ENCODE assay signal across 18 mouse cellular contexts in genomic region chr12:107932140-107932539, GRCm38 (mm10).
DNase-seq lines count a peak whose midpoint lies in the region; ATAC-seq lines count a peak whose summit lies in the region.
"Had no signal": no experiment of that assay in that cellular context is flagged by ENCODE, and none has a peak within 500 bp of the region (broad histone marks: within the 10 kb centered on the region; RNA-seq: fewer than 3 reads in every experiment).

No protein-coding gene starts in this region.

- no peaks in the 10 kb centered on the region for H3K36me3 ChIP-seq in embryonic facial prominence, embryonic 13.5 days
- peaks cover 13% of the 10 kb centered on the region for H3K36me3 ChIP-seq in embryonic facial prominence, embryonic 10.5 days (replicated peaks)
- no peaks in the 10 kb centered on the region for H3K36me3 ChIP-seq in midbrain, embryonic 12.5 days
- no peaks in the 10 kb centered on the region for H3K36me3 ChIP-seq in midbrain, embryonic 15.5 days (replicated peaks)
- H3K36me3 ChIP-seq in forebrain, embryonic 12.5 days (replicated peaks) = no peaks in the 10 kb centered on the region
- no peaks in the 10 kb centered on the region for H3K36me3 ChIP-seq in limb, embryonic 13.5 days
- H3K36me3 ChIP-seq: G1E; heart, embryonic 12.5 days had no signal

- no peaks in the 10 kb centered on the region for H3K9me3 ChIP-seq in embryonic facial prominence, embryonic 13.5 days
- no peaks in the 10 kb centered on the region for H3K9me3 ChIP-seq in embryonic facial prominence, embryonic 10.5 days
- no peaks in the 10 kb centered on the region for H3K9me3 ChIP-seq in midbrain, embryonic 12.5 days
- no peaks in the 10 kb centered on the region for H3K9me3 ChIP-seq in midbrain, embryonic 15.5 days
- no peaks in the 10 kb centered on the region for H3K9me3 ChIP-seq in forebrain, embryonic 12.5 days
- H3K9me3 ChIP-seq in limb, embryonic 13.5 days = no peaks in the 10 kb centered on the region
- H3K9me3 ChIP-seq: heart, embryonic 12.5 days had no signal

- WGBS in embryonic facial prominence, embryonic 13.5 days = 57% methylated on average over 12 of the region's 12 CpGs
- 71% methylated on average over 12 of the region's 12 CpGs for WGBS in embryonic facial prominence, embryonic 10.5 days
- WGBS in midbrain, embryonic 12.5 days = 42% methylated on average over 12 of the region's 12 CpGs
- 31% methylated on average over 12 of the region's 12 CpGs for WGBS in midbrain, embryonic 15.5 days
- 18% methylated on average over 12 of the region's 12 CpGs for WGBS in forebrain, embryonic 12.5 days
- 43% methylated on average over 12 of the region's 12 CpGs for WGBS in limb, embryonic 13.5 days

- ATAC-seq in embryonic facial prominence, embryonic 13.5 days (ENCODE audit: insufficient number of reproducible peaks, insufficient read depth, low FRiP score, low TSS enrichment, low read depth) = no peak
- no peak for ATAC-seq in midbrain, embryonic 12.5 days (ENCODE audit: low FRiP score, low read depth)
- no peak for ATAC-seq in midbrain, embryonic 15.5 days (replicated peaks)
- no peak for ATAC-seq in forebrain, embryonic 12.5 days (ENCODE audit: low FRiP score)
- no peak for ATAC-seq in limb, embryonic 13.5 days (ENCODE audit: low FRiP score, low read depth)
- ATAC-seq: intestine, postnatal 0 days; liver, postnatal 0 days had no signal

- no peaks in the 10 kb centered on the region for H3K27me3 ChIP-seq in embryonic facial prominence, embryonic 13.5 days
- no peaks in the 10 kb centered on the region for H3K27me3 ChIP-seq in embryonic facial prominence, embryonic 10.5 days (replicated peaks; ENCODE audit: low read depth, poor library complexity, severe bottlenecking)
- no peaks in the 10 kb centered on the region for H3K27me3 ChIP-seq in midbrain, embryonic 12.5 days
- no peaks in the 10 kb centered on the region for H3K27me3 ChIP-seq in midbrain, embryonic 15.5 days (replicated peaks)
- no peaks in the 10 kb centered on the region for H3K27me3 ChIP-seq in forebrain, embryonic 12.5 days
- H3K27me3 ChIP-seq in limb, embryonic 13.5 days = no peaks in the 10 kb centered on the region

- H3K4me1 ChIP-seq in embryonic facial prominence, embryonic 13.5 days = peaks cover 98% of the 10 kb centered on the region
- H3K4me1 ChIP-seq in embryonic facial prominence, embryonic 10.5 days = peaks cover 92% of the 10 kb centered on the region
- peaks cover 97% of the 10 kb centered on the region for H3K4me1 ChIP-seq in midbrain, embryonic 12.5 days
- H3K4me1 ChIP-seq in midbrain, embryonic 15.5 days = peaks cover 83% of the 10 kb centered on the region
- peaks cover 95% of the 10 kb centered on the region for H3K4me1 ChIP-seq in forebrain, embryonic 12.5 days
- peaks cover 74% of the 10 kb centered on the region for H3K4me1 ChIP-seq in limb, embryonic 13.5 days

- H3K4me2 ChIP-seq in embryonic facial prominence, embryonic 13.5 days = no peak overlapping the region
- H3K4me2 ChIP-seq in midbrain, embryonic 12.5 days (replicated peaks) = no peak overlapping the region
- no peak overlapping the region for H3K4me2 ChIP-seq in midbrain, embryonic 15.5 days
- peak overlapping the region; percentile 28 for H3K4me2 ChIP-seq in forebrain, embryonic 12.5 days
- H3K4me2 ChIP-seq in limb, embryonic 13.5 days (replicated peaks) = no peak overlapping the region

- peak overlapping the region; percentile 74 for H3K27ac ChIP-seq in embryonic facial prominence, embryonic 13.5 days
- no peak overlapping the region for H3K27ac ChIP-seq in embryonic facial prominence, embryonic 10.5 days (replicated peaks)
- H3K27ac ChIP-seq in midbrain, embryonic 12.5 days (replicated peaks) = peak overlapping the region; percentile 55
- H3K27ac ChIP-seq in midbrain, embryonic 15.5 days = no peak overlapping the region; the same call in 1 of the 2 replicates
- H3K27ac ChIP-seq in forebrain, embryonic 12.5 days = peak overlapping the region; percentile 85
- H3K27ac ChIP-seq in limb, embryonic 13.5 days = peak overlapping the region; percentile 61; the same call in 1 of the 2 replicates
- H3K27ac ChIP-seq: kidney, postnatal 0 days had no signal

- no peak overlapping the region for H3K9ac ChIP-seq in embryonic facial prominence, embryonic 13.5 days
- no peak overlapping the region for H3K9ac ChIP-seq in midbrain, embryonic 12.5 days (replicated peaks)
- H3K9ac ChIP-seq in midbrain, embryonic 15.5 days = no peak overlapping the region
- no peak overlapping the region for H3K9ac ChIP-seq in forebrain, embryonic 12.5 days
- H3K9ac ChIP-seq in limb, embryonic 13.5 days = no peak overlapping the region
- H3K9ac ChIP-seq: heart, embryonic 12.5 days; liver, postnatal 0 days had no signal

- DNase-seq in embryonic facial prominence, embryonic 10.5 days (ENCODE audit: low spot score) = no peak
- no peak for DNase-seq in kidney, postnatal 36 days
- no peak for DNase-seq in kidney, postnatal 10 days
- DNase-seq: cerebellum, adult 9-11 months; heart, postnatal 4 days; liver; liver, postnatal 0 days; lung, postnatal 14 days; thymus, postnatal 4 days had no signal

- no peak overlapping the region for H3K4me3 ChIP-seq in embryonic facial prominence, embryonic 13.5 days
- no peak overlapping the region for H3K4me3 ChIP-seq in embryonic facial prominence, embryonic 10.5 days
- no peak overlapping the region for H3K4me3 ChIP-seq in midbrain, embryonic 12.5 days
- H3K4me3 ChIP-seq in midbrain, embryonic 15.5 days = no peak overlapping the region
- no peak overlapping the region for H3K4me3 ChIP-seq in forebrain, embryonic 12.5 days (replicated peaks)
- H3K4me3 ChIP-seq in limb, embryonic 13.5 days = no peak overlapping the region
- H3K4me3 ChIP-seq: heart, embryonic 12.5 days had no signal

Comparison
In these comparisons a context has a peak if more than half of its experiments do, and no peak if none do; other contexts are left out.
1. H3K27ac ChIP-seq: peak in embryonic facial prominence, embryonic 13.5 days (single experiment), midbrain, embryonic 12.5 days (single experiment), forebrain, embryonic 12.5 days (single experiment) and limb, embryonic 13.5 days (single experiment); none in embryonic facial prominence, embryonic 10.5 days (single experiment) and midbrain, embryonic 15.5 days (single experiment).